Mouse (Mus musculus) heart, adult 8-10 months (tissue): ENCODE data around the gene Srgap1. TPM values are rescaled to one million over a fixed set of nuclear protein-coding genes. Genes with fewer than 3 reads are reported as not detected.

Experiments
- DNase-seq: peaks from one replicate; pipeline ENCODE4 v3.0.0; 2022; ENCODE audit warnings: low spot score
- total RNA-seq, 4 experiments: library from RNA; stranded (reverse); gene quantifications; 2 replicates each; pipeline ENCODE4 v1.2.4; 2022

Srgap1 gene
- total RNA-seq, 4 experiments from 2014 or later: 1.1 to 1.8 (median 1.5) TPM

GRCm38 (mm10) chr10:121885512-121886218 is 161.4 kb downstream of the Srgap1 start:
- no peak for DNase-seq

- DNase-seq: no peak
Measured at GRCm38 (mm10) chr10:121882461-121882860, 164.7 kb downstream of the Srgap1 start.

GRCm38 (mm10) chr10:121878855-121879254 is 168.3 kb downstream of the Srgap1 start:
- DNase-seq: no peak

- no peak for DNase-seq
Measured at GRCm38 (mm10) chr10:121877906-121878305, 169.2 kb downstream of the Srgap1 start.

GRCm38 (mm10) chr10:121873063-121873489 is 174.0 kb downstream of the Srgap1 start:
- DNase-seq: no peak

- DNase-seq: peak; percentile 33
Measured at GRCm38 (mm10) chr10:121869941-121870340, 177.2 kb downstream of the Srgap1 start.

GRCm38 (mm10) chr10:121868255-121868654 is 178.9 kb downstream of the Srgap1 start:
- DNase-seq: no peak

- DNase-seq: no peak
Measured at GRCm38 (mm10) chr10:121865503-121866239, 181.4 kb downstream of the Srgap1 start.

GRCm38 (mm10) chr10:121860924-121861323 is 186.2 kb downstream of the Srgap1 start:
- DNase-seq: no peak

- no peak for DNase-seq
Measured at GRCm38 (mm10) chr10:121859803-121860571, 187.1 kb downstream of the Srgap1 start.

- DNase-seq: no peak
Measured at GRCm38 (mm10) chr10:121858911-121859310, 188.2 kb downstream of the Srgap1 start.

GRCm38 (mm10) chr10:121858086-121858485 is 189.0 kb downstream of the Srgap1 start:
- no peak for DNase-seq

- no peak for DNase-seq
Measured at GRCm38 (mm10) chr10:121855863-121856446, 191.2 kb downstream of the Srgap1 start.

GRCm38 (mm10) chr10:121853385-121853808 is 193.7 kb downstream of the Srgap1 start:
- DNase-seq: no peak

- no peak for DNase-seq
Measured at GRCm38 (mm10) chr10:121849496-121849895, 197.6 kb downstream of the Srgap1 start.

- no peak for DNase-seq
Measured at GRCm38 (mm10) chr10:121845677-121846076, 201.4 kb downstream of the Srgap1 start.

GRCm38 (mm10) chr10:121837166-121837898 is 209.8 kb downstream of the Srgap1 start:
- DNase-seq: peak; percentile 45

- DNase-seq: peak; percentile 63
Measured at GRCm38 (mm10) chr10:121836507-121837165, 210.5 kb downstream of the Srgap1 start.

GRCm38 (mm10) chr10:121833443-121833842 is 213.7 kb downstream of the Srgap1 start:
- DNase-seq: no peak
